Mouse (Mus musculus): ENCODE results near the gene Acan.

DNA sequence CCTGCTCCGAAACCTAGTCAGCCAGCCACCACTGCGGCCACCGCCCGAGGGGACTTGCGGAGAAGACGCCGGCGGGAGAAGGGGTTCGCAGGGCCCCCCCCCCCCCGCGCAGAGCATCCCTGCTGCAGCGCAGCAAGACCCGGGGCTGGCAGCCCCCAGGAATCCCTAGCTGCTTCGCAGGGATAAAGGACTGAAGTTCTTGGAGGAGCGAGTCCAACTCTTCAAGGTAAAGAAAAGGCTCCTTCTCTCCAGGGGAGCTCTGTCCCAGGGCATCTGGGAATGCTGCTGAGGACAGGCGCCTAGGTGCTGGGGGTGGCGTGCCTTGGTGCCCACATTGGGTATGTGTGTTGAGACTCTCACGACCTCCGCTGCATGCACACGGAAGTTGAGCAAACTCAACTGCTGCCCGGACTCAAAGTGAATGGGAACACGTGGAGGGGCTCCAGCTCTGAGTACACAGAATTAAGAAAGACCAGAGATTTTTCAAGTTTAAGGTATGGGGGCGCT, at the start of gene Acan:
- TF ChIP-seq CTCF (IDR thresholded peaks at IDR 0.05; ENCODE audit: control insufficient read depth, insufficient read depth, low read length) (no peak), POLR2A (IDR thresholded peaks at IDR 0.05; ENCODE audit: borderline replicate concordance, control insufficient read depth, low read depth, low read length) (no peak)

All from bone marrow, adult 2 months (tissue).